Mouse (Mus musculus): Measurements from ENCODE around the gene Abcc2. TPM values are rescaled to one million over a fixed set of nuclear protein-coding genes. Genes with fewer than 3 reads are reported as not detected.

The Abcc2 gene
- under 1 TPM; 0.26 to 0.28 TPM for total RNA-seq (2021)

GRCm38 (mm10) chr19:43781980-43782379 lies at the start of gene Abcc2:
TSS of gene Abcc2 (plus strand) at chr19:43782192.
- intact Hi-C loops (cut with DNase I), result no loop called here
- no peak for DNase-seq

- intact Hi-C loops (cut with DNase I), result loop anchor here (10.0 kb wide), 1 partner anchor 356 kb away; no protein-coding TSS in a partner anchor
- DNase-seq, result no peak
These were observed 43.6 kb upstream of the Abcc2 start for GRCm38 (mm10) chr19:43738409-43738808.

GRCm38 (mm10) chr19:43743401-43743800 lies 38.6 kb upstream of the Abcc2 start:
- intact Hi-C loops (cut with DNase I), result no loop called here
- no peak for DNase-seq

GRCm38 (mm10) chr19:43745740-43746139 lies 36.3 kb upstream of the Abcc2 start:
- intact Hi-C loops (cut with DNase I), result no loop called here

GRCm38 (mm10) chr19:43747877-43748276 lies 34.1 kb upstream of the Abcc2 start:
- no peak for DNase-seq
- intact Hi-C loops (cut with DNase I), result no loop called here

More at GRCm38 (mm10) chr19:43745740-43746139, 36.3 kb upstream of the Abcc2 start:
- no peak for DNase-seq

- intact Hi-C loops (cut with DNase I), result no loop called here
- DNase-seq, result no peak
These were observed 32.0 kb upstream of the Abcc2 start for GRCm38 (mm10) chr19:43750008-43750407.

- intact Hi-C loops (cut with DNase I), result no loop called here
- peak; percentile 97 for DNase-seq
These were observed 29.3 kb upstream of the Abcc2 start, which contains the start of the genes Cutc and Cox15 for GRCm38 (mm10) chr19:43752489-43753225. TSS of gene Cutc (plus strand) at chr19:43752996. TSS of gene Cox15 (minus strand) at chr19:43753000.

GRCm38 (mm10) chr19:43753226-43753835 lies 28.7 kb upstream of the Abcc2 start:
- intact Hi-C loops (cut with DNase I), result no loop called here
- peak; percentile 91 for DNase-seq

- no peak for DNase-seq
- intact Hi-C loops (cut with DNase I), result no loop called here
These were observed 27.8 kb upstream of the Abcc2 start for GRCm38 (mm10) chr19:43754237-43754636.

GRCm38 (mm10) chr19:43754872-43755271 lies 27.1 kb upstream of the Abcc2 start:
- intact Hi-C loops (cut with DNase I), result no loop called here

GRCm38 (mm10) chr19:43760504-43760903 lies 21.5 kb upstream of the Abcc2 start:
- peak; percentile 69 for DNase-seq
- intact Hi-C loops (cut with DNase I), result no loop called here

More at GRCm38 (mm10) chr19:43754872-43755271, 27.1 kb upstream of the Abcc2 start:
- no peak for DNase-seq

GRCm38 (mm10) chr19:43761543-43762256 lies 20.3 kb upstream of the Abcc2 start:
- no peak for DNase-seq
- intact Hi-C loops (cut with DNase I), result no loop called here

- DNase-seq, result no peak
- intact Hi-C loops (cut with DNase I), result no loop called here
These were observed 19.6 kb upstream of the Abcc2 start for GRCm38 (mm10) chr19:43762410-43762809.

- no peak for DNase-seq
- intact Hi-C loops (cut with DNase I), result no loop called here
These were observed 15.5 kb upstream of the Abcc2 start for GRCm38 (mm10) chr19:43766451-43766850.

GRCm38 (mm10) chr19:43767549-43768322 lies 14.3 kb upstream of the Abcc2 start:
- DNase-seq, result no peak
- intact Hi-C loops (cut with DNase I), result no loop called here

- DNase-seq, result no peak
These were observed 12.5 kb upstream of the Abcc2 start for GRCm38 (mm10) chr19:43769366-43769960.

GRCm38 (mm10) chr19:43770584-43770983 lies 11.4 kb upstream of the Abcc2 start:
- no peak for DNase-seq
- intact Hi-C loops (cut with DNase I), result no loop called here

More at GRCm38 (mm10) chr19:43769366-43769960, 12.5 kb upstream of the Abcc2 start:
- intact Hi-C loops (cut with DNase I), result no loop called here

- DNase-seq, result no peak
- intact Hi-C loops (cut with DNase I), result no loop called here
These were observed 10.5 kb upstream of the Abcc2 start for GRCm38 (mm10) chr19:43771499-43771969.

GRCm38 (mm10) chr19:43772311-43772710 lies 9.7 kb upstream of the Abcc2 start:
- intact Hi-C loops (cut with DNase I), result no loop called here

GRCm38 (mm10) chr19:43775433-43775832 lies 6.6 kb upstream of the Abcc2 start:
- intact Hi-C loops (cut with DNase I), result no loop called here
- no peak for DNase-seq

More at GRCm38 (mm10) chr19:43772311-43772710, 9.7 kb upstream of the Abcc2 start:
- DNase-seq, result no peak
